Mouse (Mus musculus) limb, embryonic 15.5 days (tissue): ENCODE data around the gene Fmnl2. TPM values are rescaled to one million over a fixed set of nuclear protein-coding genes. Genes with fewer than 3 reads are reported as not detected.
A peak's percentile ranks its signal among the peaks of the same experiment; 100 is the strongest.

Source experiments
- ATAC-seq: fragments of 200-750 bp; cut with Nextera tagmentation; 2 replicates; pipeline ENCODE4 v1.8.0; 2017; ENCODE audit warnings: low read depth, moderate TSS enrichment; ENCODE audit not compliant: insufficient number of reproducible peaks, low FRiP score, low TSS enrichment
- H3K27ac ChIP-seq: fragments of 300-500 bp; sonication (generic); 2 replicates; pipeline ENCODE4 v1.5.1; 2015; ENCODE audit warnings: moderate library complexity, mild to moderate bottlenecking, inconsistent platforms
- H3K27me3 ChIP-seq: fragments of 300-500 bp; sonication (generic); 2 replicates; pipeline ENCODE4 v1.6.1; 2015; ENCODE audit warnings: inconsistent platforms
- H3K36me3 ChIP-seq: fragments of 300-500 bp; sonication (generic); 2 replicates; pipeline ENCODE4 v1.6.1; 2015; ENCODE audit warnings: inconsistent platforms
- H3K4me1 ChIP-seq: fragments of 300-500 bp; sonication (generic); 2 replicates; pipeline ENCODE4 v1.6.1; 2015; ENCODE audit warnings: inconsistent platforms
- H3K4me2 ChIP-seq: fragments of 300-500 bp; sonication (generic); 2 replicates; pipeline ENCODE4 v1.6.1; 2015; ENCODE audit warnings: mild to moderate bottlenecking, inconsistent platforms
- H3K4me3 ChIP-seq: fragments of 300-500 bp; sonication (generic); 2 replicates; pipeline ENCODE4 v1.5.1; 2015; ENCODE audit warnings: mild to moderate bottlenecking, inconsistent platforms
- H3K9ac ChIP-seq: fragments of 300-500 bp; sonication (generic); 2 replicates; pipeline ENCODE4 v1.6.1; 2015; ENCODE audit warnings: inconsistent platforms
- H3K9me3 ChIP-seq: fragments of 300-500 bp; sonication (generic); 2 replicates; pipeline ENCODE4 v1.6.1; 2016; ENCODE audit warnings: inconsistent platforms
- WGBS: fragments of 180-500 bp; shearing (Covaris S2); methylation state at CpG from one replicate; pipeline ENCODE4 v1.1.7; 2015; 5-methylcytosine and 5-hydroxymethylcytosine counted together
- polyA plus RNA-seq: library from polyadenylated mRNA; unstranded; fragments of >200 nt; fragmentation: Nextera tagmentation; extraction: Ambion mirVana; gene quantifications from 2 replicates; pipeline ENCODE4 v1.2.1, GENCODE M21; 2015

The Fmnl2 gene
- polyA plus RNA-seq, 1 experiment from 2014 or later = 9.4 TPM

GRCm38 (mm10) chr2:52993241-52993640, 135.6 kb downstream of the Fmnl2 start:
- Histone ChIP-seq H3K9me3 (no peaks in the 10 kb centered on the region), H3K27ac (no peak overlapping the region), H3K27me3 (no peaks in the 10 kb centered on the region), H3K4me2 (no peak overlapping the region), H3K9ac (no peak overlapping the region), H3K36me3 (no peaks in the 10 kb centered on the region), H3K4me3 (no peak overlapping the region), H3K4me1 (peaks cover 16% of the 10 kb centered on the region)
- ATAC-seq = no peak
- WGBS = 90% methylated on average over 7 of the region's 7 CpGs

- H3K27me3 ChIP-seq = no peaks in the 10 kb centered on the region
- H3K9me3 ChIP-seq = no peaks in the 10 kb centered on the region
- H3K9ac ChIP-seq = no peak overlapping the region
- no peak overlapping the region for H3K4me3 ChIP-seq
- no peaks in the 10 kb centered on the region for H3K36me3 ChIP-seq
- no peak for ATAC-seq
- peaks cover 16% of the 10 kb centered on the region for H3K4me1 ChIP-seq
- H3K4me2 ChIP-seq = no peak overlapping the region
- 89% methylated on average over 9 of the region's 9 CpGs for WGBS
- no peak overlapping the region for H3K27ac ChIP-seq
Observed at GRCm38 (mm10) chr2:52994526-52994925, 136.9 kb downstream of the Fmnl2 start.

DNA sequence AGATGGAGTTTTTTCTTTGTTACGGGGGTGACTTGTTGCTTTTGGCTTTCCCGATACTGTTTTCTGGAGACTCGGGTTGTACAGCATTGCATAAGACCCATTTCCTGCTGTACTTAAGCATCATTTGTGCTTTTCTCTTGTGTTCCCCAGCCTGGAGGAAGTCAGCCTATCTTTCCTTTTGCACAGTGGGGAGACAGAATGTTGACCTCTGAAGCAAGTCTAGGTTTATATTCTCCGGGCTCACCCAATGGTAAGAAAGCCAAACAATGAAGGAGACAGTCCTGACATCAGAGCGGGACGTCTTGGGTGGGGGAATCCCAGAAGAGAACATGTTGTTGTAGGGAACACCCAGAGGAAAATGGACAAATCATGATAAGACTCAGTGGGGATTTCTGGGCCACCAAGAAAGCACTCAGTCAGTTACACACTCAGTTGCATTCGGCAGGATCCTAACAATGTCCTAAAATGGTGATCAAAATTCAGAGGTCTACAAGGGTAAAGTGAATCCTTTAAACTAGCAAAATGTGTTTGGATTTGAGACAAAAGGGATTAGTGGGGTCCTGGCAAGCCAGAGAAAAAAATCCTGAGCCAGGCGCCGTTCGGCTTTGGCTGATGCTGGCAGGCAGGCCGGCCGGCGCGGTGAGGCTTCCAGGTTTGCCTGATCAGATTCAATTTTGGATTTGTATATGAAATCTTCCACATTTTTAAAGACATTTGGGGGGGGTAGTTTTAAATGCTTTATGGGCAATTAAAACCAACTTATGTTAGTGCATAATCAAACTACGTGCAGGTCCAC, 140.5 kb downstream of the Fmnl2 start:
- ATAC-seq = no peak
- H3K36me3 ChIP-seq = no peaks in the 10 kb centered on the region
- H3K9me3 ChIP-seq = no peaks in the 10 kb centered on the region
- H3K9ac ChIP-seq = no peak overlapping the region
- H3K4me1 ChIP-seq = peaks cover 5% of the 10 kb centered on the region; the same call in 1 of the 2 replicates
- 76% methylated on average over 15 of the region's 15 CpGs for WGBS
- no peak overlapping the region for H3K27ac ChIP-seq
- H3K27me3 ChIP-seq = no peaks in the 10 kb centered on the region
- H3K4me3 ChIP-seq = no peak overlapping the region
- H3K4me2 ChIP-seq = no peak overlapping the region

- ATAC-seq = no peak
- H3K4me1 ChIP-seq = peaks cover 8% of the 10 kb centered on the region; the same call in 1 of the 2 replicates
- no peaks in the 10 kb centered on the region for H3K27me3 ChIP-seq
- 56% methylated on average over 3 of the region's 3 CpGs for WGBS
- no peak overlapping the region for H3K27ac ChIP-seq
- no peak overlapping the region for H3K4me3 ChIP-seq
- H3K4me2 ChIP-seq = no peak overlapping the region
- H3K9ac ChIP-seq = no peak overlapping the region
- H3K9me3 ChIP-seq = no peaks in the 10 kb centered on the region
- no peaks in the 10 kb centered on the region for H3K36me3 ChIP-seq
Observed at GRCm38 (mm10) chr2:52999524-52999969, 141.9 kb downstream of the Fmnl2 start.

DNA sequence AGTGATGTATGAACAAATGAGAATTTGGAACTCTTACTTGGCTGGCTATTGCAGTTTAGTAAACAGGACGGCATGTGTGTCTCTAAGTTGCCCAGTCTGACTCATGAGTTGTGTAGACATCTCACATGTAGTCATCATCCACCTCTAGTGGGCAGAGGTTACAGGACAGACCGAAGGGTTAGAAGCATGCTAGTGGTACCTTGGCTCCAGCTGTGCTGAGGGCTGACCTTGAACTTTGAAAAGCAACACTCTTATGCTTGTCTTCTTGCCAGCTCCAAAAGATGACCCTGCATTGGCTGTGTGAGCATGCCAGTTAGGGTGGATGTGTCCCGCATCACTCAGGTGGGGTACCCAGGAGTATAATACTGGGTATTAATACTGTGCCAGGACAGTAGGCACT, 142.8 kb downstream of the Fmnl2 start:
- Histone ChIP-seq H3K27me3 (no peaks in the 10 kb centered on the region), H3K4me3 (no peak overlapping the region), H3K4me2 (no peak overlapping the region), H3K4me1 (peaks cover 8% of the 10 kb centered on the region; the same call in 1 of the 2 replicates), H3K36me3 (no peaks in the 10 kb centered on the region), H3K27ac (no peak overlapping the region), H3K9me3 (no peaks in the 10 kb centered on the region), H3K9ac (no peak overlapping the region)
- no peak for ATAC-seq
- WGBS = 88% methylated on average over 3 of the region's 3 CpGs

DNA sequence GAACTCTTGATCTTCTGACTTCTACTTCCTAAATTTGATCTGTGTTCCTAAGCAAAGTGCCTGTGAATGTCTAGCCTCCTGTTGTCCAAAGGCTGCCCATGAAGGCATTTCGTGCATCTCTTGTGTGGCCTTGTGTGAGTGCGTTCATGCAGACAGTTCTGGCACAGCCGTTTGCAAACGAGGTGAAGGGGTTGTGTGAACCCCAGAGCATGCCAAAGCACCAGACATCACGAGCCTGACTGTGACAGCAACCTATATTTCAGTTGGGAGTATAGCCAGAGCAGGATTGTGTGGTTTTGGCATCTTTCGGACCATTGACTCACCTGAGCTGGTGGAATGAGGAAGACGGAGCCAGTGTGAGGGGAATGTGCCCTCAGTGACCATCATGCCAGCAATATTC, 148.5 kb downstream of the Fmnl2 start:
- WGBS = 77% methylated on average over 7 of the region's 7 CpGs
- Histone ChIP-seq H3K27me3 (no peaks in the 10 kb centered on the region), H3K4me1 (peaks cover 12% of the 10 kb centered on the region), H3K4me3 (no peak overlapping the region), H3K36me3 (no peaks in the 10 kb centered on the region), H3K4me2 (no peak overlapping the region), H3K9me3 (no peaks in the 10 kb centered on the region), H3K27ac (no peak overlapping the region), H3K9ac (no peak overlapping the region)
- no peak for ATAC-seq

- no peak overlapping the region for H3K4me2 ChIP-seq
- H3K9me3 ChIP-seq = no peaks in the 10 kb centered on the region
- peaks cover 14% of the 10 kb centered on the region for H3K4me1 ChIP-seq
- ATAC-seq = no peak
- H3K27me3 ChIP-seq = no peaks in the 10 kb centered on the region
- H3K9ac ChIP-seq = no peak overlapping the region
- no peaks in the 10 kb centered on the region for H3K36me3 ChIP-seq
- 23% methylated on average over 5 of the region's 5 CpGs for whole genome bisulfite sequencing
- H3K4me3 ChIP-seq = no peak overlapping the region
- H3K27ac ChIP-seq = no peak overlapping the region
Observed at GRCm38 (mm10) chr2:53007142-53007541, 149.5 kb downstream of the Fmnl2 start.

GRCm38 (mm10) chr2:53013051-53013450, 155.4 kb downstream of the Fmnl2 start:
- Histone ChIP-seq H3K4me1 (peaks cover 12% of the 10 kb centered on the region), H3K4me3 (no peak overlapping the region), H3K27ac (no peak overlapping the region), H3K9me3 (no peaks in the 10 kb centered on the region), H3K27me3 (no peaks in the 10 kb centered on the region), H3K9ac (no peak overlapping the region), H3K36me3 (0 out of 2 replicates have a peak, but pooled peaks cover 3% of the 10 kb centered on the region), H3K4me2 (no peak overlapping the region)
- ATAC-seq = no peak
- WGBS = 37% methylated on average over 2 of the region's 2 CpGs

DNA sequence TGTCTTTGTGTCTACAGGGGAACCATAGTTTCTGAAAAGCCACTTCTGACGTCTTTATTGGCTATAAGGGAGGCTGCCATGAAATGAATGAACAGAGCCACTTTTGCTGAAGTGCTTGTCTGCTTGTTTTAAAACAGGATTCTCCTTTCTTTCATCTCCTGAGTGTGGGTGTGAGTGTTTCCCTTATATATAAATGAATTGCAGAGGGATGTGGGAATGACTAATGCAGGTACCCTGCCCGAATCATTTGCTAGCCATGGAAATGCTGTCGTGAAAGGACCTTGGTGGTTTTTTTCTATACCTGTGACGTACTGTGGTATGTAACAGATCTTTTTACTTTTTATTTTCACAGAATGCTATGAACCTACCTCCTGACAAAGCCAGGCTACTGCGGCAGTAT, 156.8 kb downstream of the Fmnl2 start:
- H3K4me3 ChIP-seq = no peak overlapping the region
- H3K27ac ChIP-seq = no peak overlapping the region
- peaks cover 7% of the 10 kb centered on the region; the same call in 1 of the 2 replicates for H3K4me1 ChIP-seq
- WGBS = 72% methylated on average over 5 of the region's 5 CpGs
- H3K4me2 ChIP-seq = no peak overlapping the region
- H3K27me3 ChIP-seq = no peaks in the 10 kb centered on the region
- no peak for ATAC-seq
- no peaks in the 10 kb centered on the region for H3K9me3 ChIP-seq
- 0 out of 2 replicates have a peak, but pooled peaks cover 3% of the 10 kb centered on the region for H3K36me3 ChIP-seq
- no peak overlapping the region for H3K9ac ChIP-seq

- Histone ChIP-seq H3K27me3 (no peaks in the 10 kb centered on the region), H3K9me3 (no peaks in the 10 kb centered on the region), H3K4me3 (no peak overlapping the region), H3K36me3 (no peaks in the 10 kb centered on the region), H3K4me1 (0 out of 2 replicates have a peak, but pooled peaks cover 2% of the 10 kb centered on the region), H3K27ac (no peak overlapping the region), H3K4me2 (no peak overlapping the region), H3K9ac (no peak overlapping the region)
- ATAC-seq = no peak
- WGBS = 92% methylated on average over 3 of the region's 3 CpGs
Observed at GRCm38 (mm10) chr2:53022982-53023381, 165.3 kb downstream of the Fmnl2 start.

GRCm38 (mm10) chr2:53026056-53026769, 168.6 kb downstream of the Fmnl2 start:
- H3K9me3 ChIP-seq = no peaks in the 10 kb centered on the region
- no peak for ATAC-seq
- no peaks in the 10 kb centered on the region for H3K27me3 ChIP-seq
- peak overlapping the region; percentile 54 for H3K27ac ChIP-seq
- H3K36me3 ChIP-seq = no peaks in the 10 kb centered on the region
- H3K4me2 ChIP-seq = no peak overlapping the region
- H3K4me3 ChIP-seq = no peak overlapping the region
- H3K4me1 ChIP-seq = peaks cover 20% of the 10 kb centered on the region
- WGBS = 48% methylated on average over 5 of the region's 5 CpGs
- H3K9ac ChIP-seq = no peak overlapping the region

GRCm38 (mm10) chr2:53028868-53029267, 171.2 kb downstream of the Fmnl2 start:
- H3K27ac ChIP-seq = peak overlapping the region; percentile 57
- peaks cover 26% of the 10 kb centered on the region for H3K4me1 ChIP-seq
- no peak overlapping the region for H3K4me3 ChIP-seq
- H3K36me3 ChIP-seq = no peaks in the 10 kb centered on the region
- no peaks in the 10 kb centered on the region for H3K27me3 ChIP-seq
- no peak overlapping the region for H3K9ac ChIP-seq
- H3K4me2 ChIP-seq = no peak overlapping the region
- H3K9me3 ChIP-seq = no peaks in the 10 kb centered on the region
- no peak for ATAC-seq
- WGBS = 94% methylated on average over 1 of the region's 1 CpGs
